Mouse (Mus musculus): ENCODE data around the gene Mfap2. TPM values are rescaled to one million over a fixed set of nuclear protein-coding genes. Genes with fewer than 3 reads are reported as not detected.
A peak's percentile ranks its signal among the peaks of the same experiment; 100 is the strongest.

Gene Mfap2
- polyA plus RNA-seq, 1 experiment from 2014 or later, result 17.5 TPM

GRCm38 (mm10) chr4:140975356-140975755 is 34.9 kb upstream of the Mfap2 start:
- no peak overlapping the region for H3K27ac ChIP-seq (replicated peaks)
- peaks cover 79% of the 10 kb centered on the region for H3K36me3 ChIP-seq (replicated peaks)
- 75% methylated on average over 7 of the region's 7 CpGs for WGBS (ENCODE audit: insufficient replicate concordance)
- no peaks in the 10 kb centered on the region for H3K9me3 ChIP-seq (replicated peaks)
- ATAC-seq (ENCODE audit: insufficient read depth), result no peak
- H3K4me1 ChIP-seq (replicated peaks), result peaks cover 31% of the 10 kb centered on the region
- H3K27me3 ChIP-seq, result no peaks in the 10 kb centered on the region
- no peak overlapping the region for H3K4me2 ChIP-seq
- H3K4me3 ChIP-seq (replicated peaks), result no peak overlapping the region
- no peak overlapping the region for H3K9ac ChIP-seq

GRCm38 (mm10) chr4:140977278-140977677 is 32.9 kb upstream of the Mfap2 start:
- peaks cover 61% of the 10 kb centered on the region for H3K36me3 ChIP-seq (replicated peaks)
- no peak overlapping the region for H3K9ac ChIP-seq

GRCm38 (mm10) chr4:140977886-140978692 is 32.1 kb upstream of the Mfap2 start:
- ATAC-seq (ENCODE audit: insufficient read depth), result no peak
- Histone ChIP-seq H3K9ac (no peak overlapping the region), H3K27me3 (no peaks in the 10 kb centered on the region), H3K4me1 (replicated peaks) (peaks cover 35% of the 10 kb centered on the region), H3K36me3 (replicated peaks) (peaks cover 53% of the 10 kb centered on the region), H3K9me3 (replicated peaks) (no peaks in the 10 kb centered on the region), H3K27ac (replicated peaks) (no peak overlapping the region), H3K4me2 (no peak overlapping the region), H3K4me3 (replicated peaks) (no peak overlapping the region)
- 46% methylated on average over 14 of the region's 14 CpGs for WGBS (ENCODE audit: insufficient replicate concordance)

More at GRCm38 (mm10) chr4:140977278-140977677, 32.9 kb upstream of the Mfap2 start:
- no peaks in the 10 kb centered on the region for H3K9me3 ChIP-seq (replicated peaks)
- WGBS (ENCODE audit: insufficient replicate concordance), result 59% methylated on average over 10 of the region's 10 CpGs
- H3K27me3 ChIP-seq, result no peaks in the 10 kb centered on the region
- no peak for ATAC-seq (ENCODE audit: insufficient read depth)
- H3K4me1 ChIP-seq (replicated peaks), result peaks cover 31% of the 10 kb centered on the region
- no peak overlapping the region for H3K4me2 ChIP-seq
- H3K4me3 ChIP-seq (replicated peaks), result no peak overlapping the region
- no peak overlapping the region for H3K27ac ChIP-seq (replicated peaks)

GRCm38 (mm10) chr4:140981605-140982004 is 28.6 kb upstream of the Mfap2 start:
- no peak for ATAC-seq (ENCODE audit: insufficient read depth)
- H3K27ac ChIP-seq (replicated peaks), result no peak overlapping the region
- H3K4me2 ChIP-seq, result no peak overlapping the region
- no peak overlapping the region for H3K9ac ChIP-seq
- no peaks in the 10 kb centered on the region for H3K9me3 ChIP-seq (replicated peaks)
- WGBS (ENCODE audit: insufficient replicate concordance), result 95% methylated on average over 2 of the region's 2 CpGs
- peaks cover 19% of the 10 kb centered on the region for H3K36me3 ChIP-seq (replicated peaks)
- peaks cover 45% of the 10 kb centered on the region for H3K4me1 ChIP-seq (replicated peaks)
- H3K4me3 ChIP-seq (replicated peaks), result no peak overlapping the region
- H3K27me3 ChIP-seq, result 0 out of 2 replicates have a peak, but pooled peaks cover 6% of the 10 kb centered on the region

GRCm38 (mm10) chr4:140982808-140983207 is 27.4 kb upstream of the Mfap2 start:
- Histone ChIP-seq H3K9me3 (replicated peaks) (no peaks in the 10 kb centered on the region), H3K9ac (no peak overlapping the region), H3K27ac (replicated peaks) (peak overlapping the region; percentile 64), H3K4me2 (no peak overlapping the region; the same call in 1 of the 2 replicates), H3K4me3 (replicated peaks) (no peak overlapping the region), H3K4me1 (replicated peaks) (peaks cover 44% of the 10 kb centered on the region), H3K27me3 (0 out of 2 replicates have a peak, but pooled peaks cover 6% of the 10 kb centered on the region), H3K36me3 (replicated peaks) (peaks cover 18% of the 10 kb centered on the region)
- ATAC-seq (ENCODE audit: insufficient read depth), result no peak
- 57% methylated on average over 4 of the region's 4 CpGs for WGBS (ENCODE audit: insufficient replicate concordance)

GRCm38 (mm10) chr4:140983442-140983841 is 26.8 kb upstream of the Mfap2 start:
- no peak overlapping the region for H3K9ac ChIP-seq
- no peaks in the 10 kb centered on the region for H3K9me3 ChIP-seq (replicated peaks)
- ATAC-seq (ENCODE audit: insufficient read depth), result peak; percentile 49; the same call in 1 of the 2 replicates
- H3K36me3 ChIP-seq (replicated peaks), result peaks cover 14% of the 10 kb centered on the region
- peak overlapping the region; percentile 5 for H3K4me2 ChIP-seq
- H3K4me1 ChIP-seq (replicated peaks), result peaks cover 41% of the 10 kb centered on the region
- 4% methylated on average over 9 of the region's 9 CpGs for WGBS (ENCODE audit: insufficient replicate concordance)
- H3K27ac ChIP-seq (replicated peaks), result peak overlapping the region; percentile 64
- no peak overlapping the region for H3K4me3 ChIP-seq (replicated peaks)
- 0 out of 2 replicates have a peak, but pooled peaks cover 6% of the 10 kb centered on the region for H3K27me3 ChIP-seq

GRCm38 (mm10) chr4:140984544-140984943 is 25.7 kb upstream of the Mfap2 start:
- peaks cover 4% of the 10 kb centered on the region for H3K36me3 ChIP-seq (replicated peaks)
- no peaks in the 10 kb centered on the region for H3K9me3 ChIP-seq (replicated peaks)
- H3K27ac ChIP-seq (replicated peaks), result no peak overlapping the region
- WGBS (ENCODE audit: insufficient replicate concordance), result 82% methylated on average over 6 of the region's 6 CpGs
- H3K27me3 ChIP-seq, result 0 out of 2 replicates have a peak, but pooled peaks cover 6% of the 10 kb centered on the region
- no peak for ATAC-seq (ENCODE audit: insufficient read depth)
- no peak overlapping the region for H3K9ac ChIP-seq
- no peak overlapping the region for H3K4me3 ChIP-seq (replicated peaks)
- no peak overlapping the region for H3K4me2 ChIP-seq
- peaks cover 49% of the 10 kb centered on the region for H3K4me1 ChIP-seq (replicated peaks)

GRCm38 (mm10) chr4:140986024-140986710 is 24.1 kb upstream of the Mfap2 start:
- Histone ChIP-seq H3K36me3 (replicated peaks) (no peaks in the 10 kb centered on the region), H3K4me3 (replicated peaks) (peak overlapping the region; percentile 84), H3K9ac (peak overlapping the region; percentile 88; the same call in 1 of the 2 replicates), H3K27ac (replicated peaks) (no peak overlapping the region), H3K27me3 (0 out of 2 replicates have a peak, but pooled peaks cover 6% of the 10 kb centered on the region), H3K9me3 (replicated peaks) (no peaks in the 10 kb centered on the region), H3K4me2 (peak overlapping the region; percentile 97), H3K4me1 (replicated peaks) (peaks cover 50% of the 10 kb centered on the region)
- 26% methylated on average over 15 of the region's 15 CpGs for WGBS (ENCODE audit: insufficient replicate concordance)
- ATAC-seq (ENCODE audit: insufficient read depth), result peak; percentile 1; the same call in 1 of the 2 replicates

- no peaks in the 10 kb centered on the region for H3K36me3 ChIP-seq (replicated peaks)
- H3K9me3 ChIP-seq (replicated peaks), result no peaks in the 10 kb centered on the region
- H3K27ac ChIP-seq (replicated peaks), result peak within 1 kb of the TSS; percentile 57
- peak within 1 kb of the TSS; percentile 88 for H3K9ac ChIP-seq
- H3K4me3 ChIP-seq (replicated peaks), result peak within 1 kb of the TSS; percentile 84
- peaks cover 50% of the 10 kb centered on the region for H3K4me1 ChIP-seq (replicated peaks)
- under 1% methylated on average over 58 of the region's 58 CpGs for WGBS (ENCODE audit: insufficient replicate concordance)
- H3K27me3 ChIP-seq, result 0 out of 2 replicates have a peak, but pooled peaks cover 6% of the 10 kb centered on the region
- peak within 1 kb of the TSS; percentile 97 for H3K4me2 ChIP-seq
- peak; percentile 77 for ATAC-seq (ENCODE audit: insufficient read depth)
Observed at GRCm38 (mm10) chr4:140986711-140987395, 23.4 kb upstream of the Mfap2 start, which contains the start of gene Atp13a2. Atp13a2 (plus strand) TSS chr4:140986873.

- Histone ChIP-seq H3K9ac (peak overlapping the region; percentile 88), H3K36me3 (replicated peaks) (0 out of 2 replicates have a peak, but pooled peaks cover 2% of the 10 kb centered on the region), H3K4me3 (replicated peaks) (peak overlapping the region; percentile 84), H3K4me2 (peak overlapping the region; percentile 97), H3K27ac (replicated peaks) (peak overlapping the region; percentile 57), H3K4me1 (replicated peaks) (peaks cover 50% of the 10 kb centered on the region), H3K27me3 (0 out of 2 replicates have a peak, but pooled peaks cover 6% of the 10 kb centered on the region), H3K9me3 (replicated peaks) (no peaks in the 10 kb centered on the region)
- no peak for ATAC-seq (ENCODE audit: insufficient read depth)
- 5% methylated on average over 7 of the region's 7 CpGs for WGBS (ENCODE audit: insufficient replicate concordance)
Observed at GRCm38 (mm10) chr4:140987476-140987875, 22.7 kb upstream of the Mfap2 start.

Data from liver, embryonic 15.5 days (tissue).